Mouse (Mus musculus) 3T3-L1 (cell line): ENCODE measurements around the gene Sf3b1.
A peak's percentile ranks its signal among the peaks of the same experiment; 100 is the strongest.
"Not testable (repeated sequence)": the region's sequence is repeated elsewhere in the genome, so short reads cannot be mapped to it uniquely, and the experiment has no call there.

ENCODE experiments used
- DNase-seq: peaks from one replicate; pipeline ENCODE4 v3.0.0-alpha.2; 2015; ENCODE audit warnings: low read depth, low spot score

Gene Sf3b1

DNA sequence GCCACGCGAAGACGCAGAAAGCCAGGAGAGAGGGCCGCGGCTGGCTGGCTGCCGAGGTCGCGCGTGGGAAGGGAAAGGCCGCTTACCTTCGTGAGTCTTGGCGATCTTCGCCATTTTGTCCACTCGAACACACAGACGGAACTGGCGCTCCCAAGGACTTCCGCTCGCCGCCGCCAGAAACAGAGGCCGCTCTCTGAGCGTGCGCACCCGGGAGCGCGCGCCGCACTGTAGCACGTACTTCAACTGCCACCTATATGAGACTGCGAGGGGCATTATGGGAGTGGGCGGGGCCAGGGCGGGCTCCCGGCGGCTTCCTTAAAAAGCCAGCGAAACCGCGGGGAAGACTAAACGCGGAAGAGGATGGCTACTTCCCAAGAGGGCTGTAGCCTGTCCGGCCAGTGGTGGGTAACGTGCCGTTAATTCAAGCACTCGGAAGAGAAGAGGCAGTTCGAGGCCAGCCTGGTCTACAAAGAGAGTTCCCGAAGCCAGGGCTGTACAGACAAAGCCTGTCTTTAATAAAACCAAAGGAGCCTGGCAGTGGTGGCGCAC, at the start of gene Sf3b1:
TSS of gene Sf3b1 (minus strand) at position 229 of the 549 bp plus-strand sequence.
- DNase-seq = peak; percentile 97

DNA sequence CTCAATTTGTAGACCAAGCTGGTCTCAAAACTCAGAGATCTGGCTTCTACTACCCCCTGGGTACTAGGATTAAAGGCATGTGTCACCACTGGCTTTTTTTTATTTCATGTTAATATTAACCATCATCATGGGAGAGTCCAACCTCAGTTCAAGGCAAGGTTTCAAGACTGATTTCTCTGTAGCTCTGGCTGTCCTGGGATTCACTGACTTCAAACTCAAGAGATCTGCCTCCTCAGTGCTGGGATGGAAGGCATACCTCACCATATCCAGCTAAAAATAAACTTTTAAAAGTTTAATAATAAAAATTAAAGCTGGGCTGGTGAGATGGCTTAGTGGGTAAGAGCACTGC, 49.1 kb upstream of the Sf3b1 start:
- no peak for DNase-seq

DNA sequence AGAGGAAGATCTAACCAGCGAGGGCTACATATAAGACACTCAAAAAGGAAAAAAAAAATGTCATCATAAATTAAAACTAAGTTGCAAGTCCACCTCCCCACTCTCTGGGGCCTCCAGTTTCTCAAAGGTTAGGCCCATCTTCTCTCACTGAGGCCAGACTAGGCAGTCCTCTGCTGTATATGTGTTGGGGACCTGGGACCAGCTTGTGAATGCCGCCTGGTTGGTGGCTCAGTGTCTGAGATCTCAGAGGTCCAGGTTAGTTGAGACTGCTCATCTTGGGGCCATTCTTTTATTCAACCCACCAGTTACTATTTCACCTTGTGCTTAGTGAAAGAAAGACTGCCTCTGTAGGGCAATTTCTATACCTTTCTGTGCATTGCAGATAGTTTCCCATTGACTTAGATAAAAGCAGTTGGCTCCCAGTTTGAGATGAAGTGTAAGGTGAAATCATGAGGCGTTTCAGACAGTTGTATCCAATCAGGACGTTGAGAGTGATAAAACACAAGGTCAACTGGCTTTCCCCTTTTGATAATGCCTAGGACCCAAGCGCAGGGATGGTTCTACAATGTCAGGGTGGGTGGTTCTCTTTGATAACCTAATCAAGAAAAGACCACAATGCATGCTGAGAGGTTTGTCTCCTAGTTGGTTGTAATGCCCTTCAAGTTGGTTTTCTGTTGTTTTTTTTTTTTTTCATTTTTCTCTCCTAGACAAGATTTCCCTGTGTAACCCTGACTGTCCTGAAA, 48.5 kb upstream of the Sf3b1 start:
- DNase-seq = no peak

DNA sequence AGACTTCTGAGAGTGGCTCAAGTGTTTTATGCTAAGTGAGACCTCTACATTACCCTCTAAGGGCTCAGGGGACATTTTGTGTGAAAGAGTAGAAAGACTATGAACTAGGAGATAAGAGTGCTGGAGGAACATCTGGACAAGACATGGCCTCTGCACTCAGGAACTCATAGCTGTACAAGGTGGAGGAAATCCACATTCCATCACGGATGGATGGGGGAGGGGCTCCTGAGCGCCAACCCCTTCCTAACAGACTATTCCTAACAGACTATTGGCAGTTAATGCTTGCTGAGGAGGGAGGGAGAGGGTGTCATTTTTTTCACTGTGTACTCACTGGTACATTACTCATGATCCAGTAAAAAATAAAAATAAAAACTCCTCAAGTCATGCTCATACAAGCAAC, 47.5 kb upstream of the Sf3b1 start:
- DNase-seq = peak; percentile 40

DNA sequence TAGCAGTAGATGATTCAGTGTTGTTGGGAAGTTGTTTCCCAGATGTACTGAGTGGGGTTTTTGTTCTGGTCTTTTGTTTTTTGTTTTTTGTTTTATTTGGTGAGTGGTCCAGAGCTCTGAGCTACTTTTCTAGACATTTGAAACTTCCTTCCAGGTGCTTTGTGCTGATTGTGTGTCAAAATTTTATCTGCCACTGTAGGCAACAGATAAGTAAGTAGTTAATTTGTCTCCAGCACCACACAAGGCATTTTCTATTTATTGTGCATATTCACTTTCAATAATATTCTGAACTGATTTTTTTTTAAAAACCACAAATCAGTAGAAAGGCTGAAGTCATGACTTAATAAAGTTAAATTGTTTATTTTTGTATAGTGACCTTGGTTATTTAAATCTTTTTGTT, 45.0 kb upstream of the Sf3b1 start:
- DNase-seq = not testable (repeated sequence)

DNA sequence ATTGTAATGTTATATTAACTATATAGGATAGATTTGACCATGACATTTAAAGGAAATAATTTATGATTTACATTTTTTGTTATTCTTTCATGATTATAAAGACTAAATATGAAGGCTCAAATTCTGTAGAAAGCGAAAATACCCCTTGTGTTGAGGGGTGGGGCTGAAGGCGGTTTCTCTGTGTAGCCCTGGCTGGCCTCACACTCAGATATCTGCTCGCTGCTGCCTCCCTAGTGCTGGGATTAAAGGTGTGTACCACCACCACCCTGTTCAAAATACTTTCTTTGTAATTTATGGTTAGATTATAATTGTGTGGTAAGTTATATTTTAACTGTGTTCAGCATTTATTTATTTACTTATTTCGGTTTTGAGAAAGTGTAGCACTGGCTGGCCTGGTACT, 34.5 kb upstream of the Sf3b1 start:
- no peak for DNase-seq

DNA sequence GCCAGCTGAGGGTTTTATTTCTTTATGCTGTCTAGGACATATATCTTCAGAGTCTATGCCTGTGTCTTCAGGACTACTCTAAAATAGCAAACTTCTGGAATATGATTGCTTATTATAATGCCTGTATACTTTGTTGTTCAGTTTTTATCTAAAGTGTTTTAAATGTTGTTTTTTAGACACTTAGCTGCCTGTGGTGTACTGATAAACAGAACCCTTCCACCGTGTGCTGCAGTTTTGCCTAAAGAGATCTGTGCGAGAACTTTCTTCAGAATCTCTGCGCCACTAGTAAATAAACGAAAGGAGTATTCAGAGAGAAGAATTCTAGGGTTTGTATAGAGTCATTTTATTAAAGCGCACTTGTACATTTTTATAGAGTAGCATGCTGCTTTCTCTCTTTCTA, 33.8 kb upstream of the Sf3b1 start:
- no peak for DNase-seq

DNA sequence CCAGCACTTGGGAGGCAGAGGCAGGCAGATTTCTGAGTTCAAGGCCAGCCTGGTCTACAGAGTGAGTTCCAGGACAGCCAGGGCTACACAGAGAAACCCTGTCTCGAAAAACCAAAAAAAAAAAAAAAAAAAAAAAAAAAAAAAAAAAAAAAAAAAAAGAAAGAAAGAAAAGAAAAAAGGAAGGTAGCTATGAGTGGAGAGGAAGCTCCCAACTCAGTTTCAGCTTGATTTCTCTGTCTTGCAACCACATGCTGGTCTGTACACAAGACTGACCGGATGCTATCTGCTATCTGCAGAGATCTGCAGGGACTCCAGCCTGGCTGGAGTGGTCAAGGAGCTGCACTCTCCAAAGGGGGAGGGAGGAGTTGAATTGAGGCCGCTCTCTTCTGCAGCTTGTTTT, 31.1 kb upstream of the Sf3b1 start:
- DNase-seq = not testable (repeated sequence)

DNA sequence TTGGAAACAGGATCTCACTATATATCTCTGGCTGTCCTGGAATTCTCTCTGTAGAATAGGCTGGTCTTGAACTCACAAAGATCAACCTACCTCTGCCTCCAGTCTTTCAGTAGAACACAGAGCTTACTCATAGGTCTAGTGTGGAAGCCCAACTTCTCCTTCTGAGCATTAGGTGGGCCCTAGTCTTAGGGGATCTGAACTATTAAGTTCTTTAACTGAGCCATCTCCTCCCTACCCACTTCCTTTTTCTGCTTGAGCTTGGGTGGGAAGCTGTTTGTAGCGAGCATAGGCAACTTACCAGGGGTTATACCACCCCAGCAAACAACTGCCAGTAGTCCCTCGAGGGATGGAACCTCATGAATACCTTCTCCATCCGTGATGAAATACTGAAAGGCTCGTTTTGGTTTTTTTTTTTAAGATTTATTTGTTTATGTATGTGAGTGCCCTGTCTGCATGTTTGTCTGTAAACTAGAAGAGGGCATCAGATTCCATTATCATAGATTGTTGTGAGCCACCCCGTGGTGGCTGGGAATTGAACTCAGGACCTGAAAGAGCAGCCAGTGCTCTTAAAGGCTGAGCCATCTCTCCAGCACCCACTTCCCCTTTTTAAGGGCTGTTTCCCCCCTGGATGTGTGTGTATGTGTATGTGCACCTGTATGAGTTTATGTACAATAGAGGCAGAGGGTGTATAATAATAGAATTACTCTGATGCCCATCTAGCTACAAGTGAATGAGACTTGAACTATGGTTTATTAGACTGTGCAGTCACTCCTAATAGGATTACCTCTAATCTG, 28.2 kb upstream of the Sf3b1 start:
- DNase-seq = no peak

DNA sequence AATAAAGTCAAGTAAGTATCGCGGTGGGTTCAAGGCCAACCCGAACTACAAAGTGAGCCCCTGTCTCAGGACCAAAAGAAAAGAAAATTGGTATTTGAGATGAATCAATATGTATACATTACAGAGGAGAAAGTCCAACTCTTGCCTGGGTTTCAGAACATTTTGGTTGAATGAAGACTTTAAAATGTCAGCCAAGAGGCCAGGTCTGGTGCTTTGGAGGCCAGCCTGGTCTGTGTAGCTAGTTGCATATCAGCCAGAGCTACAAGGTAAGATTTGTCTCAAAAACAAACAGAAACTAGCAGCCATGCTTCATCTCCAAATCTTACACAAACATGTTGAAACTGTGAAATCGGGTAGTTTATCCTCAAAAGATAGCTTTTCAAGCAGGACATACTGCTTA, 26.3 kb upstream of the Sf3b1 start:
- DNase-seq = no peak

DNA sequence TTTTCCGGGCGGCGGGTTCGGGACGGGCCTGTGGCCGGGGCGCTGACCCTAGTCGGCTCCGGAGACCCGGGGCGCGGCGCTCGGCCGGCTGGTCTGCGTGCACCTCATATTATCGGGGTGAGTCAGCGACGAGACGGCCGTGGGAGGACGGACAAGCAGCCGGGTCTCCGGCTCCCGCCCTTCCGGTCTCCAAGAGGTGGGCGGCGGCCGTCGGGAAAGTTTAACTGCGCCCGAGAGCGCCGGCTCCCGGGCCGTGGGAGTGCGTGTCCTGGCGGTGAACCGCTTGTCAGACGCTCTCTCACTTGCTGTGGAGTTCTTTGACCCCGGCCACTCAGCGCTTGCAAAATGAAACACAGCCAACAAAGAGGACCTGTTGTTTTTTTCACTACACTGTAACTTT, 25.7 kb upstream of the Sf3b1 start:
- DNase-seq = peak; percentile 88

DNA sequence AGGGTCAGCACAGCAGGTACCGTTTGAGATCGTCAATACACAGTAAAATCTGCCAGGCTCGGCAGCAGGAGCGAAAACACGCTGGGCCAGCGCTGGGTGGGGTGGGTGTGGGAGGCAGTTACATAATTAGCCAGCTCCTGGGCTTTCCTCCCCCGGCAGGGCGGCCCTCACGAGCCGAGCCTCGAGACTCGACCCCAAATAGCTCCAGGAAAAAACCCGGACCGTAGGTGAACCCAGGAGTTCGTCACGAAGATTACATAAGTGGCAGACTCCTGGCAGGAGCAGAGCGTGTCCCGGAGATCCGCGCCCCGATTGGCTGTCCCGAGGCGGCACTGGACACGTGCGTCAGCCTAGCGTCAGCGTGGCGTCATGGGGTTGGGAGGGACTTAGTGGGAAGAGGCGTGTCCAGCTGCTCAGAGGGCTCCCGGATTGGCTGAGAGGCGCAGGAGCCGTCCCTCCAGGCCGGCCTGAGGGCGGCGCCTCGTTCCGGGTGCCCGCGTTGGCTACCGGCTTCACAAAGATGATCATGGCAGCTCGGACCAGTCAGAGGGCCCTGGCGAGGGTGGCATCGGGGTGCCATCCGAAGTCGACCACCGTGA, 25.2 kb upstream of the Sf3b1 start, which contains the start of gene Coq10b:
TSS of gene Coq10b (plus strand) at position 416 of the 599 bp plus-strand sequence.
- peak; percentile 97 for DNase-seq

DNA sequence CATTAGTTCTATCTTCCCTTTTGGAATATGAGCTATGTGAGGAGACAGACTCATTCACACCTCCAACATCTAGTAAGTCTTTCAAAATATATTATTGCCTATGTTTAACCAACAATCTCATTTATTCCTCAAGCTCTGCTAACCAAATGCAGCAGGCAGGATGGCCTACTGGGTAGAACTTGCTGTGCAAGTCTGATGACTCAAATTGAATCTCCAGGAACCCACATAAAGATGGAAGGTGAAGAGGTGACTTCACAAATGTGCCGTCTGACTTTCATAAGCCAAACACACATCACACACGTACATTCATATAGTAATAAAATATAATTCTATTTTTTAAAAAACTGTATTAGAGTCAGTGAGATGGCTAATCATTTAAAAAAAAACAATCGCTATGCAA, 24.4 kb upstream of the Sf3b1 start:
- DNase-seq = no peak

DNA sequence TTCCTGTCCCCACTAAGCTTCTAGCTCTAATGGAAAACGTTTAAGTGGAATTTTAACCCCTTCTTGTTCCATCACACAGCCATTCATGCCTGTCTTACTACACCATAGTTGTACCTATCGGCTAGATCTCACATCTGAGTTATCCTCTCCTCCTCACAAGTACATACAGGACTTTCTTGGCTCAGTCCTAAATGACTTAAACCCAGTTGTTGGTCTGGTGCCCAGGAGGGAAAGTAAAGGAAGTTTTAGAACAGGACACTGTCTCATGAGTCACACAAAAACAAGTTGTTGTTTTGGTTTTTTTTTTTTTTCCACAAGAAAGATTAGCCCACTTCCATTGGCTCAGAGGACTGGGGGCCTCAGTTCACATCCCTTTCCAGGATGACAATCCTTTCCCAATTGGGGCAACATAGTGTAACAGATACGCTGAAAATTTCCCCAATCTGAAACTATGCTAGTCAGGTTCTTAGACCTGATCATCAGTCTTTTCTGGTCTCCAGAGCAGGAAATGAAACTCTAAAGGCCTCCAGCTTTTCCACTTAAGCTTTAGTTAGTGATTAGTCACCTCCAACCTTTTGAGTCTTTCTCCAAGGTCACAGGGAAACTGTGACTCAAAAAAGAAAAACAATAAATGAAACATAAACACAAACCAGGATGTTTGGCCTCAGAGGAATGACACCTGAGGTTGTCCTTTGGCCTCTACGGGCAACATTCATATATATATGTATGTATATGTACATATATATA, 21.7 kb upstream of the Sf3b1 start:
- peak; percentile 81 for DNase-seq

DNA sequence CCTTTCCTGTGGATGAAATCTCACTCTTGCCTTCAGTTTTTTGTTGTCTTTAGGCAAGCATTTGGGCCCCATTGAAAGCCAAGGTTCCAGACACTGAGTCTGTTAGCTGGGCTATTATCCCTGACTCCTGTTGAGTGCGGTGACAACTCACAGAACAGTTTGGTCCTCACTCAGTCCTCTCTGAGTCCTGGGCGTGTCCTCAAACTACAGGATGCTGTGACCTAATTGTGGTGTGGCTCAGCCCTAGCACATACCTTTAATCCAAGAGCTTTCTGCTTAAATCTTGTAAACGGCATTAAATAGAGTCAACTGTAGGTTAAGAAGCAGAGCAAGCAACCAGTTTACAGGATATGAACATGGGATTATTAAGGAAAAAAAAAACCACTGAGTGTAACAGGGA, 15.9 kb upstream of the Sf3b1 start:
- DNase-seq = no peak

DNA sequence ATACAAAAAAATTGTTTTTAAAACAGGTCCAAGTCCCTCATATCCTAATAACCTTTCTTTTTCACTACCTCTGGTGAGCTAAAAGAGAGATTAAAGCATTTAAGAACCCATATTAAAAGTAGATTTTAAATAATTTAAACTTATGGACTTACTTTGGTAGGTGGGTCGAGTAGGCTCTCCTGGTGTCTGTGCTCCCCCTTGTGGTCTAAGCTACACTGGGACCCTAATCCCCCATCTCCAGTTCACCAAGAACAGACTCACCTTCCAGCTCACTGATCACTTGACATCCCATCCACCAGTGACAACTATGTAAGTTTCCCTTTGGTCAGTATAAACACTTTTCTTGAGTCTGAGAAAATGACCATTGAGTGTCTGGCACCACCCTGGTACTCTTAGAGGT, 15.0 kb upstream of the Sf3b1 start:
- DNase-seq = no peak

DNA sequence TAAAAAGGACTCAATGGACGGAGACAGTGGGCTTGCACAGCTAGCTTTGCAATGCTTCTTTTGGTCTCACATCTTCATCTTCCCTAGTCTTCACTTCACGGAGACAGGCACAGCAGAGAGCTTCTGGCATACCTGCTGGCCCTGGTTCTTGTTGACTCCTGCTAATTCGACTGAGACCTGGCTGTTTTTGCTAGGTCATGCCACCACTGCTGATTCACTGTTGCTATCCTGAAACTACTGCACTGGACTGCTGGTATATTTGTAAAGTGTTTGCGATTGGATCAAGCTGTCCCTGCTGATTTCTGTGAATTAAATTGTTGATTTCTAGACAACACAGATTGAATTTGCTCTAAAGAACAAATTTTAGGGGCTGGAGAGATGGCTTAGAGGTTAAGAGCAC, 14.4 kb upstream of the Sf3b1 start:
- no peak for DNase-seq

DNA sequence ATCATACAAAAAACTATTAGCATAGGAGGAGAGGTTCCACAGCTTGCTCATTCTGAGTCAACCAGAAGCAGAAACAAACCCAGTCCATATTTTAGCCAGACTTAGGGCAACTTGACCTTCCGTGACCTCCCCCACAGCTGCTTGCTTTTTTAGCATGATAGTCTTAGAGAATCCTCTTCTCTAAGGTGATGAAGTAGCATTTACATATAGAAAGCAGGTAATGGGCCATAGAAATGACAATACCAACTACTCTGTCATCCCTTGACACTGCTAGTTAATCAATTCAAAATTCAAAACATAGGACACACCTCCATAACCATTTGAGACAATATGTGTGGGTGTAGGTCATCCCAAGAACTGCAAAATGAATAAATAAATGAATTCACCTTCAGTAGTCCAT, 12.7 kb upstream of the Sf3b1 start:
- no peak for DNase-seq

DNA sequence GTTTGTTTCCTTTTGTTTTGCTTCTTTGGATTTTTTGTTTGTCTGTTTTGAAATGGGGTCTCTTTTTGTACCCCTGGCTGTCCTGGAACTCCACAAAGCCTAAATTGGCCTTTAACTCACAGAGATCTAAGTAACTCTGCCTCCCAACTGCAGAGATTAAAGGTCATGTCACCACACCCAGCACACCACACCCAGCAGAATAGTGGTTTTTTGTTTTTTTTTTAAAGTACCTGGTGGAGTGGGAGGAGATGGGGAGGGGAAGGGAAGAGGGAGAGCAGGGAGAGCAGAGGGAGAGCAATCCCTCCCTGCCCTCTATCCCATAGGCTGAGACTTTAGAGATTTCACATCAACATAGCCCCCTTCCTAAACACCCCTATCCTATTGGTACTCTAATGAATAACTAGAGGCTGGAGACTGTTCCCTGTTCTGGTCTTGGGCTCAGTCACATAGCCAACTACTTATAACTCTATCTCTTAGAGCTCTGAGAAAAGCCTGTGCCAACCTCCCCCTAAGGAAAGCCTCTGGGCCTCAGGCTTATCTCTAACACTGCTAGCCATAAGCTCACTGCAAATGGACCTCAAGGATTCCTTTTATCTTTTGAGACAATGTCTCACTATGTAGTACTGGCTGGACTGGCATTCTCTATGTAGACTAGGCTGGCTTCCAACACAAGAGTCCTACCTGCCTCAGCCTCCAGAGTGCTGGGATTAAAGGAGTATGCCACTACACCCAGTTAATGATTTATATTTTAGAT, 3.9 kb upstream of the Sf3b1 start:
- DNase-seq = no peak

DNA sequence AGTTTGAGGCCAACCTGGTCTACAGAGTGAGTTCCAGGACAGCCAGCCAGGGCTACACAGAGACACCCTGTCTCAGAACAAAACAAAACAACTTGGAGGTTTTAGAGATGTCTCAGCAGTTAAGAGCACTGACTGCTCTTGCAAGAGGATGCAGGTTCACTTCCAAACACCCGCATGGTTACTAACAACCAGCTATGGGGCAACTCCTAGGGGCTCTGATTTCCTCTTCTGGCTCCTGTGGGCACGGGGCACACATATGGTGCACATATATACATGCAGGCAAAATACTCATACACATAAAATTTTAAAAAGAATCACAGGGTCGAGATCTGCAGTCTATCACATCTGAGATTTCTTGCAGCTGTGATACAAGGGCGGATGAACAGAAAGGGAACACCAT, 2.2 kb upstream of the Sf3b1 start:
- no peak for DNase-seq
